Mouse (Mus musculus) embryonic fibroblast, embryonic 13.5 days (primary cell): Measurements from ENCODE around the gene Yars2.

ENCODE experiments used
- CTCF ChIP-seq: IDR thresholded peaks from 2 replicates; pipeline ENCODE4 v1.5.1; 2011; ENCODE audit warnings: mild to moderate bottlenecking, control low read depth, low read length, moderate library complexity, borderline replicate concordance; ENCODE audit not compliant: insufficient read depth
- POLR2A ChIP-seq: IDR thresholded peaks from 2 replicates; pipeline ENCODE4 v1.6.1; 2011; ENCODE audit warnings: low read depth, mild to moderate bottlenecking, control low read depth, low read length, moderate library complexity

DNA sequence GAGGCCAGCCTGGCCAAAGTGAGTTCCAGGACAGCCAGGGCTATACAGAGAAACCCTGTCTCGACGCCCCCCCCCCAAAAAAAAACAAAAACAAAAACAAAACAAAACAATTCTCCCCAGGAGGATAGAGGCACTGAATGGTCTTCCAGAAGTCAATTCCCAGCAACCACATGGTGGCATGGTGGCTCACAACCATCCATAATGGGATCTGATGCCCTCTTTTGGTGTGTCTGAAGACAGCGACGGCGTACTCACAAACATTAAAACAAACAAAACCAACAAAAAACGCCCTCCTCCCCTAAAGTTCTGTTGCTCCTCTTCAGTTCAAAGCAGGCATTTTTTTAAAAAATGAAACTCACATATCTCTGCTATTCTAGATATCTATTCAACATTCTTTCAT is 55.1 kb downstream of the Yars2 start:
- TF ChIP-seq POLR2A (no peak), CTCF (no peak)
